Mouse (Mus musculus) T-helper 1 cell (primary cell): Measurements from ENCODE around the gene Chrm1.

ENCODE experiments used
- in situ Hi-C: fragments of 300-600 bp; cut with MboI, MseI; formaldehyde crosslinking; loops from one replicate; pipeline ENCODE4 v1.15.1; 2025; ENCODE audit warnings: high pct_unique_total_duplicates

Gene Chrm1

DNA sequence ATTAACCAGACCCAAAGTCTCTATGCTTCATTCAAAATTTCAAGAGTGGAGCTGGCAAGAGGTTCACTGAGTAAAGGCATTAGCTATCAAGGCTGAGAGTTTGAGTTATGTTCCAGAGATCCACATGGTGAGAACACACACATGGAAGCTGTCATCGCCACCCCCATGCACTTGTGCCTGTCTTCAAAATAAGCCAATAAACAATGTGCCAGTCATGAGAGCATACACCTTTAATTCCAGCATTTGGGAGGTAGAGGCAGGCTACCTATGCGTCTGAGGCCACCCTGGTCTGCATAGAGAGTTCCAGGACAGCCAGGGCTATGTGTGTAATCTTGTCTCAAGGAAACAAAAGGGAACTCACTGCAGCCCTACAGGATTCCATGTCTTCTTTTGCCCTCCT, 20.0 kb downstream of the Chrm1 start:
- in situ Hi-C loops: no loop called here

- in situ Hi-C loops: no loop called here
These were observed 28.4 kb downstream of the Chrm1 start for GRCm38 (mm10) chr19:8691871-8692539.

DNA sequence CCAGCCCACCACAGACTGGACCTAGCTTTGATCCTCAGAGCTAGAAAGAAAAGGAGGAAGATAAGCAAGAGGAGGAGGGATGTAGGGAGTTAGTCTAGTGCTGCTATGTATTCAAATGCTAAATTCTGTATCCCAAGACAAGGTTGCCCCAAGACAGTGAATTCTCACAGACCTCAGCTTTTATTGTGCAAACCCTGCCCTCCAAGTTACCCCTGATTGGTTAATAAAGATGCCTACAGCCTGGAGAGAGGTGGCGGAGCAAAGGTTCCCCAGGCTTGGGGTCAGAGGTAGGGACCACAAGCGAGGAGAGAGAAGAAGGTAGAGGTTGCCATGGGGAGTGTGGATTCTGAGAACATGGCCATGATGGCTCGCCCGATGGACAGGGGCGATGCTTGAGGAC, 29.2 kb downstream of the Chrm1 start:
- in situ Hi-C loops: no loop called here

- in situ Hi-C loops: no loop called here
These were observed 31.7 kb downstream of the Chrm1 start for GRCm38 (mm10) chr19:8695330-8695729.

GRCm38 (mm10) chr19:8699652-8700051, 36.1 kb downstream of the Chrm1 start:
- in situ Hi-C loops: loop anchor here (25.0 kb wide), 1 partner anchor 1212 kb away; the partner anchor contains the start of genes Atl3 and Rtn3

DNA sequence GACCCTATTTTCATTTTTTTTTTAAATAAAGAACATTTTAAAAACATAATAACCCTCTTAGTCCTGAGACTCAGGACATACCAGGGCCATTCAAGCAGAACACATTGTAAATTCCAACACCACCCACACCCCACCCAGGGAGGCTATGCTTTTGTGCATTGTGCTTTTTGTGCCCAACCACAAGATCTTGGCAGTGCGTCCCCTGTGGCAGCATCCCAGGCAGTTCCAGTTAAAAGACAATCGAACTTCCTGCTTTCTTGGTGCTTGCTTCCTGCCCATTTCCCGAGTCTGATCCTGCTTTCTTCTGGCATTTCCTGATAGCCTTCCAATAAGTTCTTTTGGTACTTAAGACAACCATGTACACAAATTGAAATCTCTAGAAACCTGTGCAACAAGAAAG, 38.9 kb downstream of the Chrm1 start:
- in situ Hi-C loops: loop anchor here (25.0 kb wide), 1 partner anchor 1215 kb away; the partner anchor contains the start of genes Atl3 and Rtn3

GRCm38 (mm10) chr19:8703571-8703970, 40.0 kb downstream of the Chrm1 start:
- in situ Hi-C loops: loop anchor here (25.0 kb wide), 1 partner anchor 1216 kb away; the partner anchor contains the start of genes Atl3 and Rtn3

- in situ Hi-C loops: loop anchor here (25.0 kb wide), 1 partner anchor 1218 kb away; the partner anchor contains the start of genes Atl3 and Rtn3
These were observed 41.6 kb downstream of the Chrm1 start for GRCm38 (mm10) chr19:8705026-8705708.

DNA sequence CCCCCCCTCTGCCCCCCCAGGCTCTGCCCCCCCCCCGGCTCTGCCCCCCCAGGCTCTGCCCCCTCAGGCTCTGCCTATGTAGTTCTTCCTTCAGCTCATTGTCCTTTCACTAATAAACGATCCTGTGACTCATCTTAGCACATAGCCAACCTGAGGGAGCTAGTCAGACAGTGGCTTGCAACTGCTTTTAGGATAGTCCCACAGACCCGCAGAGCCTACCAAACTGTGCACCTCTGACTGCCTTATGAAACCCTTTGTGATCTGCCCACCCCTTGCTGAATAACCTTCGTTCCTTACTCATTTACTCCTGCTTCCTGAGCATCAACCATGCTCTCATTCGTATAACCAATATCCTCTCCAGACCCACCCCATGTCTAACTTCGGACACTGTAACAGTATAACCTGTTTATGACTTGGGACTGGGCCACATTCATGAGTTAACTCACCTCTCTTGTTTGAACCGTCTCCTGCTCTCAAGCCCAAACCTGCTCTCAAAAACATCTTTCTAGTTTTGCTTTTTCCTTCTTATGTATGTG, 42.6 kb downstream of the Chrm1 start:
- in situ Hi-C loops: loop anchor here (25.0 kb wide), 1 partner anchor 1219 kb away; the partner anchor contains the start of genes Atl3 and Rtn3

GRCm38 (mm10) chr19:8706930-8707329, 43.3 kb downstream of the Chrm1 start:
- in situ Hi-C loops: loop anchor here (25.0 kb wide), 1 partner anchor 1220 kb away; the partner anchor contains the start of genes Atl3 and Rtn3

GRCm38 (mm10) chr19:8708954-8709353, 45.4 kb downstream of the Chrm1 start:
- in situ Hi-C loops: loop anchor here (25.0 kb wide), 1 partner anchor 1222 kb away; the partner anchor contains the start of genes Atl3 and Rtn3

DNA sequence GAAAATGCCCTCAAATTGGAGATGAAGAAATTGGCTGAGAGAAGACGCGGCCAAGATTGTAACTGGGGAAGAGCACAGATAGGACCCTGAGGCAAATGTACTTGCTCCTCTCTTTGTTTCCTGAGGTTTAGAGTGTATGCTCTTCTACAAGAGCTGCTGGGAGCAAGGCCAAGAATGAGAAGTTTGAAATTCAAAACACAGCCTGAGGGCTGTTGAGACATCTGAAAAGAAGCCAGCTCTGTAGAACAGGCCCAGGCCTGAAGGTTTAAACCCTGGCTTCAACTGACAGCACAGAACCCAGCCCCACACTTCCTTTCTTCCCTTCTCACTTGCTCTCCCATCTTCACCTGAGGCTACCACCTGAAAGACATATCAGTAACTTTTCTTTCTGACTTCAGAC, 46.5 kb downstream of the Chrm1 start:
- in situ Hi-C loops: loop anchor here (25.0 kb wide), 1 partner anchor 1223 kb away; the partner anchor contains the start of genes Atl3 and Rtn3

- in situ Hi-C loops: loop anchor here (25.0 kb wide), 1 partner anchor 1224 kb away; the partner anchor contains the start of genes Atl3 and Rtn3
These were observed 47.9 kb downstream of the Chrm1 start for GRCm38 (mm10) chr19:8711506-8711905.

- in situ Hi-C loops: loop anchor here (25.0 kb wide), 1 partner anchor 1225 kb away; the partner anchor contains the start of genes Atl3 and Rtn3
These were observed 48.6 kb downstream of the Chrm1 start for GRCm38 (mm10) chr19:8711949-8712869.

- in situ Hi-C loops: loop anchor here (25.0 kb wide), 1 partner anchor 1226 kb away; the partner anchor contains the start of genes Atl3 and Rtn3
These were observed 49.3 kb downstream of the Chrm1 start for GRCm38 (mm10) chr19:8712870-8713305.

DNA sequence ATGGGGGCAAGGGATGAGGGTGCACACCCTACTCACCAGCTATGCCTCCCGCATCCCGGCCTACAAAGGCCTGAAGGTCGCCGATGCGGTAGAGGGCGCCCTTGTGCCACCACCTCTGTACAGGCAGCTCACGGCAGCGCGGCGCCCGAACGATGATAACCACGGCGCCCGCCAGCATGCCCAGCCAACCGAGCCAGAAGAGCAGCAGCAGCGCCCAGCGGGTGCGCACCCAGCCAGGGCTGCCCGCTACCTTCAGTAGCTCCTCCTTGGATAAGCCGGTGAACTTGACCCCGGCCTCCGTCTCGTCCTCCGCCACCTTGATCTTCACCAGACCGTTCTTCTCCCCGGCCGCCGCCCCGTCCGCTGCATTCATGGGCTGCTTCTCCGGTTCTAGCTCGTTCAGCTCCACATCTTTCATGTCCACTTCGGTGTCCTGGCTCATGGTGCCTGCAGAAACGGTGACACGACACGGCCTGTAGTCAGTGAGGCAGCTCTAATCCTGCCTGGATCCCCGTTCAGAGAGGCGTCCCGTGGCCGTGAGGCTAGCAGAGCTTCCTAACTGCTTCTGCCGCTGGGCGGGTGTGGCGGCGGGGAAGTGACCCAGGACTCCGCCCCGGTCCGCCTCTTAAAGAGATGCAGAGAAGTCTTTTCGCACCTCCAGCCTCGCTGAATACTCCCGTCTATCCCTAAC, 49.9 kb downstream of the Chrm1 start:
- in situ Hi-C loops: loop anchor here (25.0 kb wide), 1 partner anchor 1226 kb away; the partner anchor contains the start of genes Atl3 and Rtn3

DNA sequence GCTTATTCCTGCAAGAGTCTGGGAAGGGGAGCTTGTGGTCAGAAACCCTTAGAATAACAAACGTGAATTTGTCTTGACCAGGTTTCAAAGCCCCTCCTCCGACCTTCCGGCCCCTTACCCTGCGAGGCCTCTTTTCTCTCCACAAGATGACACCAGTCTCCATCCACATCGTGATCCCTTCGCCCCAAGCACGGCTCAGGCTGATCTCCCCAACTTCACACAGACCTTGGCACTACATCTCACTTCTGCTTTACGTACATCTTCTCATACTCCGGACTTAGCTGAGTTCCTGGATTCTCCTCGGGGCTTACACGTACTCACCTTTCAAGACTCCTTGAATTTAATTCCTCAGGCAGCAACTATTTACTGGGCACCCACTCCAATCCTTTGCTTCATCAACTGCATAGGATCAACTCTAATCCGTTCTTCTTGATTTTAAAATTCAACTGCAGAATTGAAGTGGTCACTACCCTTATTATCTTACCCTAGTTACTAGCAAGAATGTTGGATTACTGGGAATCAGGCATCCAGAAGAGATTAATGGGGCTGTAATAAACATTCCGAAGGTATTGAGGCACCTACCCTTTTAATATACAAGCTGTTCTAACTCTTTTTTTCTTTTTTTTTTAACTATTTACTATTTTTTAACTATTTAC, 50.5 kb downstream of the Chrm1 start:
- in situ Hi-C loops: loop anchor here (25.0 kb wide), 1 partner anchor 1227 kb away; the partner anchor contains the start of genes Atl3 and Rtn3

DNA sequence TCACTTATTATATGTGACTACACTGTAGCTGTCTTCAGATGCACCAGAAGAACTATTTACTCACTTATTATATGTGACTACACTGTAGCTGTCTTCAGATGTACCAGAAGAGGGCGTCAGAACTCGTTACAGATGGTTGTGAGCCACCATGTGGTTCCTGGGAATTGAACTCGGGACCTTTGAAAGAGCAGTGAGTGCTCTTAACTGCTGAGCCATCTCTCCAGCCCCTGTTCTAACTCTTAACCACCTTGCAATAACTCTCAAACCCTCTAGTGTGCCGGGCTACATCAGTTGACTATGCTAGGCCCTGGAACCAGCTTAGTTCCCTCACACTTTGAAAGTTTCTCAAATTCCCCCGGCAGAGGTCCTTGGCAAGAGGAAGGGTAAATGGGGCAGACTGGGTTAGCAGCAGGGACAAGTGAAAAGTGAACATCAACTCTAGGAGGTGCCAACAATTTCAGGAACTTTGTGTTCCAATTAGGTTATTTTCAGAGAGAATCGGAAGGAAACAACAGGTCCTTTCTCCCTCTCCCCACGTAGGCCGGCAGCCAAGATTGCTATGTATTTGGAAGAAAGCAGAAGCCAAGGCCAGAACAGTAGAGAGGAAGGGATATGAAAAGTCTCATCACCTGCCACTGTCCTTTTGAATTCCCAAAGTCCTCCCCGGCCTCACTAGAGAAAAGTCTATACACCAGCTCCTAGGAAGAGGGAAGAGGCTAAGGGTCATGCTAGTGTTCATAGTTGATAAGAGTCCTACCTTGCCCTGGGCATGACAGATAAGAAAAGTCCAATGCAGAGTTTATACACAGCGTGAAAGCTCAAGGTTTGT, 51.3 kb downstream of the Chrm1 start:
- in situ Hi-C loops: loop anchor here (25.0 kb wide), 1 partner anchor 1228 kb away; the partner anchor contains the start of genes Atl3 and Rtn3
